ENCODE assay signal across 2 mouse cellular contexts in the genomic region with DNA sequence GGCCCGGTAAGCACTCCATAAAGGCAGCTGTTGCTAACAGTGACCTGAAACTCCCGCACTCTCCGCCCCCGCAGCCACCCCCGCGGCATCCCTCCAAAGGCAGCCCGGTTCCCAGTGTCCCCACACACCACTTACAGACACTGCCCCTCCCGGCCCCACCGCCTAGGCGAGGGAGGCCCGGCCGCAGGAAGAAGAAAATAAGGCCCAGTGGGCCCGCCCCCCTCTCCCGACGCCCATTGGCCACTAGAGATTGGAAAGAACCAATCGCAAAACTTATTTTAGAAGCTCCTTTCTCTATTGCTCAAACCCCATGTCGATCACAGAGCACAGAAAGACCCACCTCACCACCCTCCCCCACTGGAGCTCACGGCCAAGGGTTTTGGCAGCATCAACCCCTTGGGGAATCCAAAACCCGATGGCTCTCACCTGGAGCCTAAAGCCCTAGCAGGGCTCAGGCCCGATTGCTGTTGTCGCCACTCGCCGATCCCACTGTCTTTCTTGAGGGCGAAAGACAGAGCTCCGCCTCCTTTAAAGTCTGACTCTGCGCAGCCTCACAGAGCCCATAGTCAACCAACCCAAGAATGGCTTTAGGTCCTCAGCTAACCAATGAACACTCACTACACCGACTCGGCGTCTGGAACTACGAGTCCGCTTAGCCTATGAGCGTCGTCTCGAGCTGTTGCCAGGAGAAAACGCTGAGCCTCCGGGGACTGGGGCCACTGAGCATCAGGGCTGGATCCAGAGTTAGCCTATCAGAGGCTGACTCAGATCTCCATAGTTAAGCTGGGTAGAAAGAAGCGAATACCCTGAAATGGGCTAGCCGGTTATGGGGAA.
TF ChIP-seq lines count a peak whose summit lies in the region.

A gene (minus strand): TSS at position 577 of the 834 bp plus-strand sequence.

TF ChIP-seq in C2C12, 6 proteins besides CTCF, POLR2A, EP300 and RAD21 (continued from another document):
- TF ChIP-seq CEBPB (IDR thresholded peaks at IDR 0.05; ENCODE audit: low read depth): no peak

TF ChIP-seq in myocyte, 11 proteins besides CTCF, POLR2A, EP300 and RAD21 (continued from another document):
- TF ChIP-seq CEBPB (IDR thresholded peaks at IDR 0.05; ENCODE audit: insufficient read depth, poor library complexity, severe bottlenecking) (no peak), POLR2AphosphoS2 (IDR thresholded peaks at IDR 0.05; ENCODE audit: insufficient read length, low read depth) (peak; percentile 76), REST (IDR thresholded peaks at IDR 0.05; ENCODE audit: insufficient read depth, insufficient read length) (no peak)
